Comparison of ENCODE assay signal across 16 mouse cellular contexts in the genomic region with DNA sequence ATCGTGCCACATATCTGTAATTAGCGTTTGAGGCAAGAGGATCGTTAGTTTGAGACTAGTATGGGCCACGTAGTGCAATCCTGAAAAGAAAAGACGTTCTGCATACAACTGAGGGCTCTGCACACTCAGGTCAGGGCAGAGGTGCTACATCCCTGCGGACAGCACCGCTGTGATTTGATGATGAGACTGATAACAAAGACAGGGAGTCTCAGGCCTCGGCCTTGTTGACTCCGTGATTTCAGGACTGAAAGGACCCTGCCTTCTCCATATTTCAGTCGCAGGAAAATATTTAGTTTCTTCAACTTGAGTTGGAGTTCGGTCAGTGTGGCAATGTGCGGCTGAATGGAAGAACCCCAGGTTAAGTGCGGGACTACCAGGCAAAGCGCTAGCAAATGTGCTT.
"Had no signal": no experiment of that assay in that cellular context is flagged by ENCODE, and none has a peak within 500 bp of the region (broad histone marks: within the 10 kb centered on the region; RNA-seq: fewer than 3 reads in every experiment).

No protein-coding gene starts in this region.

- H3K27ac ChIP-seq: neural tube, embryonic 13.5 days; neural tube, embryonic 15.5 days; stomach, embryonic 15.5 days; stomach, postnatal 0 days had no signal

- H3K4me1 ChIP-seq: neural tube, embryonic 13.5 days; stomach, embryonic 15.5 days had no signal

- H3K4me3 ChIP-seq: neural tube, embryonic 13.5 days; neural tube, embryonic 15.5 days; stomach, embryonic 15.5 days had no signal

- H3K9me3 ChIP-seq: neural tube, embryonic 13.5 days; neural tube, embryonic 15.5 days; stomach, embryonic 15.5 days had no signal

- H3K9ac ChIP-seq: neural tube, embryonic 13.5 days; neural tube, embryonic 15.5 days; stomach, embryonic 15.5 days had no signal

- DNase-seq: retina, postnatal 1 day; right cerebral cortex, adult 18-20 months; right cerebral cortex, postnatal 14 days; right cerebral cortex, postnatal 25 days; right cerebral cortex, postnatal 4 days; spleen, adult 18-20 months; thymus, adult 18-20 months; thymus, adult 2 months; thymus, postnatal 14 days; thymus, postnatal 25 days; thymus, postnatal 36 days; thymus, postnatal 4 days had no signal

- H3K27me3 ChIP-seq: neural tube, embryonic 13.5 days; neural tube, embryonic 15.5 days; stomach, embryonic 15.5 days had no signal

- H3K36me3 ChIP-seq: neural tube, embryonic 13.5 days; neural tube, embryonic 15.5 days; stomach, embryonic 15.5 days had no signal
